Mouse (Mus musculus) hematopoietic stem cell, adult 5-6 weeks (primary cell): ENCODE results near the gene Adprm. TPM values are rescaled to one million over a fixed set of nuclear protein-coding genes. Genes with fewer than 3 reads are reported as not detected.
A peak's percentile ranks its signal among the peaks of the same experiment; 100 is the strongest.

Experiments
- ATAC-seq, 2 experiments: fragments of 125-278 bp in 1 of 2; replicated peaks in 1 of 2; 2 replicates each; pipeline ENCODE4 v1.8.0; 2016 to 2017; ENCODE audit warnings: inconsistent platforms in 2 of 2, mild to moderate bottlenecking in 2 of 2, moderate number of reproducible peaks in 2 of 2, low read depth in 1 of 2, moderate TSS enrichment in 1 of 2; ENCODE audit not compliant: low FRiP score in 2 of 2, poor library complexity in 2 of 2, severe bottlenecking in 2 of 2, insufficient read depth in 1 of 2, low TSS enrichment in 1 of 2
- total RNA-seq: library from RNA; stranded (forward); fragments of 172-1452, 232-1000 nt; gene quantifications from 2 replicates; pipeline ENCODE4 v1.2.3, GENCODE M21; 2017

Gene Adprm
- total RNA-seq, 1 experiment from 2014 or later: 11.7 TPM

- peak; percentile 72 to 82 for ATAC-seq
These were observed 27.8 kb upstream of the Adprm start for GRCm38 (mm10) chr11:67080168-67080567.

GRCm38 (mm10) chr11:67079740-67080139 is 27.3 kb upstream of the Adprm start:
- no peak for ATAC-seq

GRCm38 (mm10) chr11:67078888-67079287 is 26.5 kb upstream of the Adprm start:
- no peak for ATAC-seq

DNA sequence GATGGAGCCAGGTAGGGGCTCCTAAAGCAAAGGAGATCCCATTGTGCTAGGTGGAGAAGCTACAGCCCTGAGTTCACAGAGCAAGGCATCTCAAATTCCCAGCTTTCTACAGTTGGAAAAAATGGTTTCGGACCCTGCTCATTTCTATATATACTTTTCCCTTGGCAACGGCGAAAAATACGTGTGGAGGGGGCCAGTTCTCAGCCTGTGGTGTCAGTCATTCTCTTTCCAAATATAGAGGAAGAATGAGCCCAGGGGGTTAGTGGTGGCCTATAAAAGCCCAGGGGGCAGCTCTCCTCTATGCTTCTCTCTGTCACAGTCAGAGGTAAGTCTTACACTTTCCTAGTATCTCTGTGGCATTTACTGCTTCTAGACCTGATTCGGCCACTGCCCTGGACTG is 25.6 kb upstream of the Adprm start, which contains the start of gene Myh3:
TSS of gene Myh3 (plus strand) at position 301 of the 400 bp plus-strand sequence.
- ATAC-seq: no peak

DNA sequence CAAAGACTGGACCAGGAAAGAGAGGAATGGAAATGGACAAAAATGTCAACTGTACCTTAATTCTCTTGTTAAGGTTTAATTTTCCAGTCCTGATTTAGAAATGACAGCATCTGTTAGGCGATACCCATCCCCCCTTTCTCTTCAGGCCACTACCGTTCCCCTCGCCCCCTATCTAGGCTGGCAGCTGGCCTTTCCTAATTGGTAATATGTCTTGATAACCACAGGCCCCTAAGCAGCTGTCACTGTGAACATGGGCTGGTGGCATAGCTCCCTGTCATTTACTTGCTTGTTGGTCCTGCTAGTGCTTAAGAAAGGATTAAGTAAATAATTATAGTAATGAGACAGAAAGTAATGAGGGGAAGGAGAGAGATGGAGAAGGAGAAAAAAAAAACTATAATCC is 25.0 kb upstream of the Adprm start:
- ATAC-seq: no peak

GRCm38 (mm10) chr11:67076781-67077180 is 24.4 kb upstream of the Adprm start:
- ATAC-seq: no peak

- no peak for ATAC-seq
These were observed 22.6 kb upstream of the Adprm start for GRCm38 (mm10) chr11:67075036-67075435.

- ATAC-seq: no peak
These were observed 20.3 kb upstream of the Adprm start for GRCm38 (mm10) chr11:67072615-67073130.

DNA sequence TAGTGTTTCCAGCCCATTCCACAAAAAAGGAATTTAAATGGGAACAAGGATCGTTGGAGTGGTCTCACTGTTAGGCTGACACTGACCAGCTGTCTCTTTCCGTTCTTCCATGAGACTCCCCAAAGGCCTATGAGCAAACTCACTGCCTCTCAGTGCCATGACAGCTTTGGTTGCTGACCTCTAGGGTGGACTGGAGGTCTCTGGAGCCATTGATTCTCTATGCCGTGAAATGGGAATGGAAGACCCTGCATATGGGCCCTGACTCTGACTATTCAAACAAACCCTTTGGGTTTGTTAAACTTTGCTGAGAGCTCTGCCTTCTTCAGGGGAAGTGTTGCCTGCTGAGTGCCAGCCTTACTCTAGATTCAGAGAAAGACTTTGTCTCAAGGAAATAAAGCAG is 15.3 kb upstream of the Adprm start:
- ATAC-seq: no peak

GRCm38 (mm10) chr11:67062726-67063125 is 10.3 kb upstream of the Adprm start:
- no peak for ATAC-seq

- ATAC-seq: no peak
These were observed 8.9 kb upstream of the Adprm start for GRCm38 (mm10) chr11:67061311-67061710.

- no peak for ATAC-seq
These were observed 2.5 kb upstream of the Adprm start for GRCm38 (mm10) chr11:67054754-67055365.

- ATAC-seq: 0 out of 4 replicates have a peak, but pooled peaks of 1 of the 2 experiments have one; percentile 19
These were observed 596 bp downstream of the Adprm start for GRCm38 (mm10) chr11:67051676-67052320.

- no peak for ATAC-seq
These were observed 3.1 kb downstream of the Adprm start for GRCm38 (mm10) chr11:67049256-67049655.

GRCm38 (mm10) chr11:67048496-67048895 is 3.9 kb downstream of the Adprm start:
- no peak for ATAC-seq

- peak; percentile 51 to 56; a peak in 2 of 4 replicates for ATAC-seq
These were observed 5.2 kb downstream of the Adprm start for GRCm38 (mm10) chr11:67047199-67047598.

GRCm38 (mm10) chr11:67044959-67045358 is 7.4 kb downstream of the Adprm start:
- ATAC-seq: no peak

GRCm38 (mm10) chr11:67043007-67043406 is 9.4 kb downstream of the Adprm start:
- no peak for ATAC-seq

DNA sequence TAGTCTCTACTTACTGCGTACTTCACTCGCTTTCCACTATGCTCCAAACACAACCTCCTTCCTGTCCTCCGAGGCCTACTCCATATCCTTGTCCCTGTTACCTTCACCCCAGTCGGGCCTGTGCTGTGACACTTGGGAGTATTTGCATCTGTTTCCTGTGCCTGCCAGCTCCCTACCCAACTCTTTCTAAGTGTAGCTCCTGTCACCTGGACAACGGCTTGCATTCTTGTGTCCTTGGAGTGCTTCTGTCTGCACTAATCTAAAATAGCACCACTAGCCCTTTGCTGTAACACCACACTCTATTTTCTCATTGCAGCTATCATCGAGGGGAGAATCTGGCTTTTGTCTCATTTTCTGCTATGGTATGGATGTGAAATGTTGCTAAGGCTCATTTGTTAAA is 11.9 kb downstream of the Adprm start:
- no peak for ATAC-seq
